In the genomic region with DNA sequence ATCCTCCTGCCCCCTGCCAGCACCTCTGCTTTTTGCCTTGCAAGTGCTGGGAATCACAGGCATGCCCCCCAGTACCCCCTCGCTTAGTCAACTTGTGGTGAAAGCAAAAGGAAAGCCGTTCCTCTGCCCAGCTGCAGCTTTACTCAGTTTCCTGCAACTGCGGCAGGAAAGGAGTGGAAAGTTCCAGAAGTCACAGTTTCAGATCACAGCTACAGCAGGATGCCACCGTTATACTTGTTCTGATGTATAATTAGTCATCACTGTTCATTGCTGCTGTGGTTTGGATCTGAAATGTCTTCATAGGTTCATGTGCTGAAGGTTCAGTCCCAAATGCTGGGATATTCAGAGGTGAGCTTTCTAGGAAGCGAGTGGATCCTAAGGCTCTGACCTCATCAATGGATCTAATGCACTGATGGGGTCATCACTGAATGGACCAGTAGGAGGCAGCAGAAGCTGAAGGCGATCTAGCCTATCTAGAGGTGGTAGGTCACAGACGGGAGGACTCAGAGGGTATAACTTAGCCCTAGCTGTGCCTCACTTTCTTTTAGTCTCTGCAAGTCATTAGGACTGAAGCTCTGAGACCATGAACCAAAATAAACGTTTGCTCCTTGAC, we compare ENCODE assay signal across 11 mouse cellular contexts. TPM values are rescaled to one million over a fixed set of nuclear protein-coding genes. Genes with fewer than 3 reads are reported as not detected.
A peak's percentile ranks its signal among the peaks of the same experiment; 100 is the strongest.
DNase-seq lines count a peak whose midpoint lies in the region; ATAC-seq and TF ChIP-seq lines count a peak whose summit lies in the region.
"Had no signal": no experiment of that assay in that cellular context is flagged by ENCODE, and none has a peak within 500 bp of the region (broad histone marks: within the 10 kb centered on the region; RNA-seq: fewer than 3 reads in every experiment).

No protein-coding gene starts in this region.

- H3K27me3 ChIP-seq in kidney, adult 2 months (replicated peaks; ENCODE audit: control insufficient read depth, insufficient read depth, low read length): no peaks in the 10 kb centered on the region
- H3K27me3 ChIP-seq in kidney, embryonic 15.5 days: no peaks in the 10 kb centered on the region
- H3K27me3 ChIP-seq: liver, embryonic 15.5 days had no signal

- H3K9me3 ChIP-seq in kidney, embryonic 15.5 days (replicated peaks): no peaks in the 10 kb centered on the region
- H3K9me3 ChIP-seq: liver, embryonic 15.5 days had no signal

- no peak for TF ChIP-seq POLR2A in kidney, adult 2 months (IDR thresholded peaks at IDR 0.05; ENCODE audit: low read depth, low read length)
- no peak for TF ChIP-seq POLR2A in bone marrow macrophage, adult 2 months (IDR thresholded peaks at IDR 0.05; ENCODE audit: borderline replicate concordance, low read depth, low read length)

- H3K4me3 ChIP-seq in kidney, adult 2 months (ENCODE audit: insufficient read depth, low read depth, low read length): no peak overlapping the region
- no peak overlapping the region for H3K4me3 ChIP-seq in kidney, embryonic 15.5 days (replicated peaks)
- peak overlapping the region; percentile 25 for H3K4me3 ChIP-seq in bone marrow macrophage, adult 2 months (ENCODE audit: insufficient read depth, low read length)
- H3K4me3 ChIP-seq: liver, embryonic 15.5 days had no signal

- no peak for DNase-seq in kidney, adult 2 months
- peak; percentile 26 for DNase-seq in thymus, postnatal 0 days (ENCODE audit: low spot score)
- no peak for DNase-seq in thymus, postnatal 4 days
- DNase-seq in right cerebral cortex, postnatal 25 days: no peak
- no peak for DNase-seq in adipocyte (ENCODE audit: low spot score)
- DNase-seq: cerebellum, postnatal 36 days; heart, postnatal 14 days; kidney, adult 9 months had no signal

- TF ChIP-seq CTCF in kidney, adult 2 months (conservative IDR thresholded peaks at IDR 0.05; ENCODE audit: insufficient read depth, insufficient read length, low read depth, low read length): peak; percentile 39
- no peak for TF ChIP-seq CTCF in bone marrow macrophage, adult 2 months (IDR thresholded peaks at IDR 0.05; ENCODE audit: low read depth, low read length)

- no peak overlapping the region for H3K27ac ChIP-seq in kidney, adult 2 months (ENCODE audit: insufficient read depth, low read depth, low read length)
- no peak overlapping the region for H3K27ac ChIP-seq in kidney, embryonic 15.5 days
- peak overlapping the region; percentile 36 for H3K27ac ChIP-seq in bone marrow macrophage, adult 2 months (ENCODE audit: insufficient read depth, low read depth, low read length)
- H3K27ac ChIP-seq: liver, embryonic 15.5 days had no signal

- H3K4me1 ChIP-seq in kidney, adult 2 months (ENCODE audit: control insufficient read depth, insufficient read depth, low read length): no peaks in the 10 kb centered on the region
- H3K4me1 ChIP-seq in kidney, embryonic 15.5 days: no peaks in the 10 kb centered on the region
- H3K4me1 ChIP-seq in bone marrow macrophage, adult 2 months (ENCODE audit: control insufficient read depth, insufficient read depth, low read length): peaks cover 15% of the 10 kb centered on the region
- H3K4me1 ChIP-seq: liver, embryonic 15.5 days had no signal

- WGBS in kidney, adult 2 months: 77% methylated on average over 8 of the region's 8 CpGs
- WGBS in kidney, embryonic 15.5 days: 75% methylated on average over 8 of the region's 8 CpGs

- no peak overlapping the region for H3K9ac ChIP-seq in kidney, embryonic 15.5 days
- H3K9ac ChIP-seq: liver, embryonic 15.5 days had no signal

- no peak overlapping the region for H3K4me2 ChIP-seq in kidney, embryonic 15.5 days
- H3K4me2 ChIP-seq: liver, embryonic 15.5 days had no signal

- no peak for ATAC-seq in kidney, embryonic 15.5 days (replicated peaks; ENCODE audit: low FRiP score)

- H3K36me3 ChIP-seq in kidney, adult 2 months (ENCODE audit: control insufficient read depth, insufficient read depth, low read length): peaks cover 4% of the 10 kb centered on the region
- peaks cover 37% of the 10 kb centered on the region for H3K36me3 ChIP-seq in kidney, embryonic 15.5 days
- H3K36me3 ChIP-seq: liver, embryonic 15.5 days had no signal

RNA-seq across cellular contexts. Expression of a gene that starts 4.4 kb away (rescaled TPM):
- not detected in 2 replicates for polyA plus RNA-seq in kidney, adult 2 months (2012; rRNA removed)
- polyA plus RNA-seq in kidney, embryonic 15.5 days (2015; fragmentation: Nextera tagmentation; extraction: Ambion mirVana): 0.51 and 1.1 TPM in 2 replicates
- polyA plus RNA-seq in thymus, postnatal 0 days (2015; fragmentation: Nextera tagmentation; extraction: Ambion mirVana): 0.13 TPM in 1 of 2 replicates, not detected in the other
- polyA plus RNA-seq in bone marrow macrophage, adult 2 months (2012; ENCODE audit: insufficient read depth, insufficient read length, missing spikeins): 0.87 TPM in 1 of 2 replicates, not detected in the other

RNA-seq across cellular contexts. Expression of a gene that starts 13.9 kb away (rescaled TPM):
- 0.54 and 0.72 TPM in 2 replicates for polyA plus RNA-seq in kidney, adult 2 months (2012; rRNA removed)
- 17.5 and 18.0 TPM in 2 replicates for polyA plus RNA-seq in kidney, embryonic 15.5 days (2015; fragmentation: Nextera tagmentation; extraction: Ambion mirVana)
- 12.5 and 14.9 TPM in 2 replicates for polyA plus RNA-seq in thymus, postnatal 0 days (2015; fragmentation: Nextera tagmentation; extraction: Ambion mirVana)
- 2.3 and 2.6 TPM in 2 replicates for polyA plus RNA-seq in bone marrow macrophage, adult 2 months (2012; ENCODE audit: insufficient read depth, insufficient read length, missing spikeins)
